Comparison of ENCODE assay signal across 14 mouse cellular contexts in the genomic region with DNA sequence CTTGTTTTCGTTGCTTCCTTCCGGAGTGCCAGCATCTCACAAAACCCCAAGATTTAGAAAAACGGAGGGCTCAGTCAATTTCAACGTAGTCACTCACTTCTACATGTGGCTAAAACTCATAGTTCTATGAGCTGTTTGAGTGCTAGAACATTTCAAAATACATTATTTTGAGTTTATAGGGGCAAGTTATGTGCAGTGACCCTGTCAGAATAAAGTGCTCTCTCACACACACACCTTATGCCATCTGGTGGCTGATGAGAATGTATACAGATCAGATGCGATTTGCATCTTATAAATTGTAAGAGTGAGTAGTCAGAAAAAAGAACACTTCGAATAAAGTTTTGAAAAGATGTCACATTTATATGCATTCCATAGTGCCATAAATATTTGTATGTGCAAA. TPM values are rescaled to one million over a fixed set of nuclear protein-coding genes. Genes with fewer than 3 reads are reported as not detected.
DNase-seq lines count a peak whose midpoint lies in the region; ATAC-seq and TF ChIP-seq lines count a peak whose summit lies in the region.
"Had no signal": no experiment of that assay in that cellular context is flagged by ENCODE, and none has a peak within 500 bp of the region (broad histone marks: within the 10 kb centered on the region; RNA-seq: fewer than 3 reads in every experiment).

No protein-coding gene starts in this region.

- 71% methylated on average over 6 of the region's 6 CpGs for WGBS in hindbrain, postnatal 0 days
- 78% methylated on average over 6 of the region's 6 CpGs for WGBS in hindbrain, embryonic 16.5 days
- 46% methylated on average over 6 of the region's 6 CpGs for WGBS in lung, postnatal 0 days

- no peak overlapping the region for H3K4me2 ChIP-seq in hindbrain, postnatal 0 days (ENCODE audit: low read depth, low read length)
- H3K4me2 ChIP-seq in hindbrain, embryonic 16.5 days (ENCODE audit: low read length) = no peak overlapping the region
- no peak overlapping the region for H3K4me2 ChIP-seq in lung, postnatal 0 days (replicated peaks; ENCODE audit: low read depth, low read length)
- H3K4me2 ChIP-seq: heart, embryonic 15.5 days; limb, embryonic 12.5 days; midbrain, embryonic 12.5 days had no signal

- TF ChIP-seq CTCF in hindbrain, postnatal 0 days (IDR thresholded peaks at IDR 0.05; ENCODE audit: low read depth) = peak; percentile 75
- peak; percentile 70 for TF ChIP-seq CTCF in lung, postnatal 0 days (IDR thresholded peaks at IDR 0.05)

- no peak overlapping the region for H3K27ac ChIP-seq in hindbrain, postnatal 0 days
- H3K27ac ChIP-seq in hindbrain, embryonic 16.5 days (ENCODE audit: low read depth, low read length) = no peak overlapping the region
- no peak overlapping the region for H3K27ac ChIP-seq in lung, postnatal 0 days (ENCODE audit: low read length)
- H3K27ac ChIP-seq: heart, embryonic 15.5 days; limb, embryonic 12.5 days; midbrain, embryonic 12.5 days had no signal

- H3K9me3 ChIP-seq in hindbrain, postnatal 0 days (ENCODE audit: low read length) = no peaks in the 10 kb centered on the region
- H3K9me3 ChIP-seq in hindbrain, embryonic 16.5 days (ENCODE audit: control insufficient read depth, low read length) = no peaks in the 10 kb centered on the region
- H3K9me3 ChIP-seq in lung, postnatal 0 days (ENCODE audit: low read length) = no peaks in the 10 kb centered on the region
- H3K9me3 ChIP-seq: heart, embryonic 15.5 days; limb, embryonic 12.5 days; midbrain, embryonic 12.5 days had no signal

- H3K27me3 ChIP-seq in hindbrain, postnatal 0 days (ENCODE audit: insufficient read depth, low read length) = no peaks in the 10 kb centered on the region
- H3K27me3 ChIP-seq in hindbrain, embryonic 16.5 days (replicated peaks; ENCODE audit: control insufficient read depth, insufficient read depth, low read length) = peaks cover 3% of the 10 kb centered on the region
- no peaks in the 10 kb centered on the region for H3K27me3 ChIP-seq in lung, postnatal 0 days (replicated peaks; ENCODE audit: insufficient read depth, low read length)
- H3K27me3 ChIP-seq: heart, embryonic 15.5 days; limb, embryonic 12.5 days had no signal

- H3K36me3 ChIP-seq in hindbrain, postnatal 0 days (ENCODE audit: insufficient read depth, low read length) = no peaks in the 10 kb centered on the region
- H3K36me3 ChIP-seq in hindbrain, embryonic 16.5 days (ENCODE audit: control insufficient read depth, insufficient read depth, low read length) = no peaks in the 10 kb centered on the region
- no peaks in the 10 kb centered on the region for H3K36me3 ChIP-seq in lung, postnatal 0 days (ENCODE audit: insufficient read depth, low read length)
- H3K36me3 ChIP-seq: heart, embryonic 15.5 days; limb, embryonic 12.5 days; midbrain, embryonic 12.5 days had no signal

- no peaks in the 10 kb centered on the region for H3K4me1 ChIP-seq in hindbrain, postnatal 0 days (ENCODE audit: insufficient read depth, low read length)
- no peaks in the 10 kb centered on the region for H3K4me1 ChIP-seq in hindbrain, embryonic 16.5 days (ENCODE audit: control insufficient read depth, insufficient read depth, low read depth, low read length)
- H3K4me1 ChIP-seq in lung, postnatal 0 days (ENCODE audit: insufficient read depth, low read depth, low read length) = no peaks in the 10 kb centered on the region
- H3K4me1 ChIP-seq: heart, embryonic 15.5 days; midbrain, embryonic 12.5 days had no signal

- no peak overlapping the region for H3K4me3 ChIP-seq in hindbrain, postnatal 0 days (ENCODE audit: low read length)
- H3K4me3 ChIP-seq in hindbrain, embryonic 16.5 days (ENCODE audit: low read length) = no peak overlapping the region
- no peak overlapping the region for H3K4me3 ChIP-seq in lung, postnatal 0 days (ENCODE audit: low read depth, low read length)
- H3K4me3 ChIP-seq: heart, embryonic 15.5 days; limb, embryonic 12.5 days; midbrain, embryonic 12.5 days had no signal

- TF ChIP-seq EP300 in lung, postnatal 0 days (IDR thresholded peaks at IDR 0.05) = no peak

- ATAC-seq in hindbrain, postnatal 0 days = no peak
- ATAC-seq in hindbrain, embryonic 16.5 days = no peak
- no peak for ATAC-seq in lung, postnatal 0 days

- no peak overlapping the region for H3K9ac ChIP-seq in hindbrain, postnatal 0 days (replicated peaks; ENCODE audit: low read length)
- no peak overlapping the region for H3K9ac ChIP-seq in hindbrain, embryonic 16.5 days (ENCODE audit: low read depth, low read length)
- H3K9ac ChIP-seq in lung, postnatal 0 days (replicated peaks; ENCODE audit: low read depth) = no peak overlapping the region
- H3K9ac ChIP-seq: heart, embryonic 15.5 days; limb, embryonic 12.5 days; midbrain, embryonic 12.5 days had no signal

- peak; percentile 16 to 41 for DNase-seq in cerebellum, postnatal 10 days
- no peak for DNase-seq in cerebellum, postnatal 4 days (ENCODE audit: low spot score in 2 of 2)
- peak; percentile 69 for DNase-seq in hindbrain, postnatal 0 days (ENCODE audit: low spot score)
- peak; percentile 68 for DNase-seq in lung, postnatal 0 days (ENCODE audit: low spot score)
- no peak for DNase-seq in lung, adult 18-20 months
- DNase-seq in retina, postnatal 1 day = peak; percentile 44
- DNase-seq in left cerebral cortex, adult 9 months (ENCODE audit: low spot score in 2 of 2) = no peak
- DNase-seq: adrenal gland, adult 2 months; layer of hippocampus, adult 9-11 months had no signal

RNA-seq across cellular contexts. Expression of gene Ube2u, which starts 55.0 kb away (rescaled TPM):
- not detected in 2 replicates for total RNA-seq in hindbrain, postnatal 0 days (2014; rRNA removed)
- 0.11 and 0.13 TPM in 2 replicates for polyA plus RNA-seq in hindbrain, postnatal 0 days (2015; fragmentation: Nextera tagmentation; extraction: Ambion mirVana)
- 0.19 and 0.32 TPM in 2 replicates for polyA plus RNA-seq in hindbrain, embryonic 16.5 days (2015; fragmentation: Nextera tagmentation; extraction: Ambion mirVana)
- polyA plus RNA-seq in lung, postnatal 0 days (2015; fragmentation: Nextera tagmentation; extraction: Ambion mirVana) = 0.14 and 0.46 TPM in 2 replicates
- total RNA-seq: gastrocnemius, adult 8-10 months had no signal
- polyA plus RNA-seq: adrenal gland, adult 2 months had no signal

Comparison
In these comparisons a context has a peak if more than half of its experiments do, and no peak if none do; other contexts are left out.
1. DNase-seq: peak in cerebellum, postnatal 10 days (2 of 2), hindbrain, postnatal 0 days (single experiment), lung, postnatal 0 days (single experiment) and retina, postnatal 1 day (single experiment); none in cerebellum, postnatal 4 days (0 of 2), lung, adult 18-20 months (0 of 2) and left cerebral cortex, adult 9 months (0 of 2).